Mouse (Mus musculus): ENCODE measurements at regions not wholly inside any gene's neighbourhood (a gene's known extent, or its start where the extent isn't known, plus 50 kb on each side); places are given as distances from the start of the nearest gene placed in this dataset.

GRCm38 (mm10) chr12:70588234-70588633, 135.3 kb downstream of the Tmx1 start:
- DNase-seq (ENCODE audit: low read depth, low spot score) = no peak

GRCm38 (mm10) chr12:70589315-70589742, 136.4 kb downstream of the Tmx1 start:
- no peak for DNase-seq (ENCODE audit: low read depth, low spot score)

GRCm38 (mm10) chr12:70590456-70591050, 137.7 kb downstream of the Tmx1 start:
- DNase-seq (ENCODE audit: low read depth, low spot score) = no peak

GRCm38 (mm10) chr12:70592821-70593220, 139.9 kb downstream of the Tmx1 start:
- no peak for DNase-seq (ENCODE audit: low read depth, low spot score)

GRCm38 (mm10) chr12:70598211-70598701, 145.4 kb downstream of the Tmx1 start:
- DNase-seq (ENCODE audit: low read depth, low spot score) = no peak

- no peak for DNase-seq (ENCODE audit: low read depth, low spot score)
Observed at GRCm38 (mm10) chr12:70599731-70600130, 146.8 kb downstream of the Tmx1 start.

GRCm38 (mm10) chr12:70603869-70604268, 151.0 kb downstream of the Tmx1 start:
- DNase-seq (ENCODE audit: low read depth, low spot score) = no peak

- DNase-seq (ENCODE audit: low read depth, low spot score) = no peak
Observed at GRCm38 (mm10) chr12:70608672-70609071, 155.8 kb downstream of the Tmx1 start.

GRCm38 (mm10) chr12:70609116-70609871, 156.4 kb downstream of the Tmx1 start:
- no peak for DNase-seq (ENCODE audit: low read depth, low spot score)

GRCm38 (mm10) chr12:70611891-70612290, 159.0 kb downstream of the Tmx1 start:
- no peak for DNase-seq (ENCODE audit: low read depth, low spot score)

- no peak for DNase-seq (ENCODE audit: low read depth, low spot score)
Observed at GRCm38 (mm10) chr12:70613244-70613643, 160.3 kb downstream of the Tmx1 start.

GRCm38 (mm10) chr12:70614101-70614500, 161.2 kb downstream of the Tmx1 start:
- DNase-seq (ENCODE audit: low read depth, low spot score) = no peak

GRCm38 (mm10) chr12:70614686-70615085, 161.8 kb downstream of the Tmx1 start:
- no peak for DNase-seq (ENCODE audit: low read depth, low spot score)

GRCm38 (mm10) chr12:70615123-70615522, 162.2 kb downstream of the Tmx1 start:
- no peak for DNase-seq (ENCODE audit: low read depth, low spot score)

- DNase-seq (ENCODE audit: low read depth, low spot score) = no peak
Observed at GRCm38 (mm10) chr12:70616049-70616448, 163.2 kb downstream of the Tmx1 start.

- no peak for DNase-seq (ENCODE audit: low read depth, low spot score)
Observed at GRCm38 (mm10) chr12:70616487-70616886, 163.6 kb downstream of the Tmx1 start.

GRCm38 (mm10) chr12:70617024-70617423, 164.1 kb downstream of the Tmx1 start:
- no peak for DNase-seq (ENCODE audit: low read depth, low spot score)

- no peak for DNase-seq (ENCODE audit: low read depth, low spot score)
Observed at GRCm38 (mm10) chr12:70617979-70618378, 165.1 kb downstream of the Tmx1 start.

GRCm38 (mm10) chr12:70619436-70619835, 166.5 kb downstream of the Tmx1 start:
- DNase-seq (ENCODE audit: low read depth, low spot score) = no peak

- DNase-seq (ENCODE audit: low read depth, low spot score) = no peak
Observed at GRCm38 (mm10) chr12:70622019-70622418, 169.1 kb downstream of the Tmx1 start.

GRCm38 (mm10) chr12:70624298-70624980, 171.5 kb downstream of the Tmx1 start:
- no peak for DNase-seq (ENCODE audit: low read depth, low spot score)

GRCm38 (mm10) chr12:70627638-70628037, 174.7 kb downstream of the Tmx1 start:
- no peak for DNase-seq (ENCODE audit: low read depth, low spot score)

Data from A20 (cell line).